Mouse (Mus musculus): ENCODE results near the gene Hnrnpll. TPM values are rescaled to one million over a fixed set of nuclear protein-coding genes. Genes with fewer than 3 reads are reported as not detected.

Hnrnpll gene
- polyA plus RNA-seq, 1 experiment from 2014 or later, result 65.9 TPM

DNA sequence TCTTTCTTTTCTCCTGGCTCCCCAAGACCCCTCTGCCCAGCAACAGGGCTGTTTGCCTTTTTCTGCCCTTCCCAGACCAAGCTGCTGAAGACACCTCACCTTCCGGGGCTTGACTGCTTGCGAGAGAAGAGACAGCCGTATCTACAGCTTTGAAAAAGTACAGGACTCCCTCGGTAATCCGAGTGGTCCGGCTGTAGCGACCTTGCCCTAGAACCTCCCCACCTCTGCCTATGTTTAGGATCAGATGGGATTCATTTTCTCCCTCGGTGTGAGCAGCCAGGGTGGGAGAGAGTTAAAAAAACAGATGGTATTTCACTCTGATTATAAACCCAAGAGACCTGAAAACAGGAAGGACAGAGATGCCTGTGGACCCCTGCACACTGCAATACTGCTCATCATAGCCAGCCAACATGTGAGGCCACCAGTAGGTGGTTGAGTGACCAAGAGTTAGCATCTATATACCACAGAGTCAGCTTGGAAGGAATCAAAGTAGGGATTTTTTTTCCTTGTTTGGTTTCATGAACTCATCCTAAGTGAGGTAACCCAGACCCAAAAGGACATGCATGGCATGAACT is 79.1 kb downstream of the Hnrnpll start:
- ATAC-seq (no peak), DNase-seq (ENCODE audit: low read depth, low spot score) (no peak)
- in situ Hi-C loops (cut with MboI; ENCODE audit: low pct_unique_long_range_greater_than_20kb), result no loop called here
- POLR2A ChIA-PET, result no interaction called here
- TF ChIP-seq CTCF (IDR thresholded peaks at IDR 0.05), result no peak
- CTCF ChIA-PET, result interaction anchor here (0.7 kb wide), 1 partner anchor 234 kb away, joined by 3 read pairs; no protein-coding TSS in a partner anchor
- H3K27me3 ChIP-seq, result peaks cover 21% of the 10 kb centered on the region

DNA sequence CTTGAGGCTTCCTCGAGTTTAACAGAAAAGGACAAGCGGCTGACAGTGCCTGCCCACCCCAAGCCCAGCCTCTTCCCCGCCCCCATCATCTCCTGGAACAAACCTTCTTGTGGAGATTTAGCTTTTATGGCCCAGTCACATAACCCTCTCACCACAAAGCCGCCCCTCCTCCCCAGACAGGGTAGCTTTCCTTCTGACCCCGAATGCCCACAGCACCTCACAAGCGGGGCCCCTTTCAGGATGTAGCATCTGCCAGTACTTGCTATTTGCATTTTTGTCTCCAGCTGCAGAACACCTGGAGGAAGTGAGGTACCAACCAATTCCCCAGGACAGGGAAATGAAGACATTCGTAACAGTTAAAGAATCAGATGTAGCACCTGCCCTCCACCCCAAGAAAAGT is 79.6 kb downstream of the Hnrnpll start:
- no peak for DNase-seq (ENCODE audit: low read depth, low spot score)
- CTCF ChIA-PET, result interaction anchor here (0.7 kb wide), 1 partner anchor 235 kb away, joined by 3 read pairs; no protein-coding TSS in a partner anchor
- POLR2A ChIA-PET, result no interaction called here
- H3K27me3 ChIP-seq, result peaks cover 26% of the 10 kb centered on the region
- TF ChIP-seq CTCF (IDR thresholded peaks at IDR 0.05), result no peak
- in situ Hi-C loops (cut with MboI; ENCODE audit: low pct_unique_long_range_greater_than_20kb), result no loop called here
- ATAC-seq, result no peak

DNA sequence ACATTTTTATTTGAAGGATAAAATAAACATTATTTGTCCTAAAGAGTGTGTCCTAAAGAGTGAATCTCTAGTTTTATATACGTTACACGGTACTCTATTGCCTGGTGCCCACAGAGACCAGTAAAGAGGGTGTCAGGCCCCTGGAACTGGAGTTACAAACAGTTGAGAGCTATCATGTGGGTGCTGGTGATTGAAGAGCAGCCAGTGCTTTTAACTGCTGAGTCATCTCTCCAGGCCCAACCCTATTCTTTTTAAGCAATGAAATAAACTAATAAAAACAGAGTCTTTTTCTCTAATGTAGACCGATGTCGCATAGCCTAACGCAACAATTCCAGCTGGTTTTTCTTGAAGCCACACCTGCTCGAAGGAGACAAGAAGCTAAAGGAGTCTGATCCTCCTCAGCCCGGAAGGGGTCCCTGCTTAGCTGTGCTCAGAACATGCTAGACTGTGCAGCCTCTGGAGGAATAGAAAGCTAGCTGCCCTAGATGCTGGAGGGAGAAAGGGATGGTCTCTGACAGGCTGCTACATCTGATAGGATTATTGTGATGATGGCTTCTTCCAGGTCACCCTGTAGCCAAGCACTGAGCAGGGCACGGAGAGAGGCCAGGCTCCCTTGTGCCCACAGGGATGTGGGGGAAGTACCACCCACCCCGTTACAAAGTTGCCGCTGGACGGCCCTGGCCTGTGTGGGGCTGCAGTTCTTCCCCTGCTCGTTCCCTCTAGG is 80.2 kb downstream of the Hnrnpll start:
- CTCF ChIA-PET, result no interaction called here
- POLR2A ChIA-PET, result no interaction called here
- DNase-seq (ENCODE audit: low read depth, low spot score) (no peak), ATAC-seq (no peak)
- in situ Hi-C loops (cut with MboI; ENCODE audit: low pct_unique_long_range_greater_than_20kb), result no loop called here
- peaks cover 29% of the 10 kb centered on the region for H3K27me3 ChIP-seq
- TF ChIP-seq CTCF (IDR thresholded peaks at IDR 0.05), result no peak

DNA sequence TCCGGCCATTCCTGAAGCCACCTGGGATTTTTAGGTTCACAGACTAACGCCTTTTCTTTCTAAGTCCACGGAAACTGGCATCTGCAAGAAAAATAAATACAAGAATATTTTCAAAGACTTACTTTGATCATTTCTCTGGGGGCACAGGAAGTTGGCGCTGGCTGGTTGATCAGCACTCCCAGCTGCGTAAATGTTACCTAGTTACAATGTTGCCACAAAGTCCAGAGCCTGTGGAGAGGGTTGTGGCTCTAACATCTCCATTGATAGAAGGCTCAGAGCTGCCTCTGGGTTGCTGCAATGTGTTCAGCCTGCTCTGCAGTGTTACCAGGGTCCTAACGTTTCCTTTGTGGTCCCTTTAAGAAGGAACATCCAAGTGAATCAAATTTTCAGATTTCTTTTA is 80.8 kb downstream of the Hnrnpll start:
- TF ChIP-seq CTCF (IDR thresholded peaks at IDR 0.05), result no peak
- CTCF ChIA-PET, result no interaction called here
- DNase-seq (ENCODE audit: low read depth, low spot score) (no peak), ATAC-seq (no peak)
- POLR2A ChIA-PET, result no interaction called here
- in situ Hi-C loops (cut with MboI; ENCODE audit: low pct_unique_long_range_greater_than_20kb), result no loop called here
- H3K27me3 ChIP-seq, result peaks cover 35% of the 10 kb centered on the region

DNA sequence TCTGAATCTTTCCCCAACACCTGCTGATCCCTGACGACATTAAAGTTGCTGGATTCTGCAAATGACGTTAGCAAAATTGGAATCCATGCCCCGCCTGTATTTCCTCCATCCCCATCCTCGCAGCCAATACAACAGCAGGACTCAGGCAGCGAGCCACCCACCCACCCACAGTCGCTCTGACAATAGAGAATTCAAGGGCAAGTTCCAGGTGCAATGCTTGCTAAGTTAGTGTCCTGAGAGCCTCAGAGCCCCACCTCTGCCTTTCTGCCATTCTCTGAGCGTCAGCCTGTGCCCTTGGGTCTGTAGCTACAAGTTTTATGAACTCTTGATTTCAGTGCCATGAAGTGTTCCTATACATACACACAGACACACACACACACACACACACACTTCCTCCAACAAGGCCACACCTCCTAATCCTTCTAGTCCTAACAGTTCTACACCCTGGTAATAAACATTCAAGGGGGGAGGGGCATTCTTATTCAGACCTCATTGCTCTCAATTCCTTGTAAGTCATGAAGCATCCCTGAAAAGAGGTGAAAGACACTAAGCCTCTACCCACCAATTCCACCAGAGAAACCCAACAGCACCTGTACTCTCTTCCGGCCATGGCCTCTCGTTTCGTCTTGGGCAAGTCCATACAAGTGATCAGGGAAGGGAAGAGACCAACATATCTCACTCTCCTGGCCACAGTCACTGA is 81.6 kb downstream of the Hnrnpll start:
- CTCF ChIA-PET, result no interaction called here
- TF ChIP-seq CTCF (IDR thresholded peaks at IDR 0.05), result no peak
- POLR2A ChIA-PET, result no interaction called here
- ATAC-seq (no peak), DNase-seq (ENCODE audit: low read depth, low spot score) (no peak)
- H3K27me3 ChIP-seq, result peaks cover 31% of the 10 kb centered on the region
- in situ Hi-C loops (cut with MboI; ENCODE audit: low pct_unique_long_range_greater_than_20kb), result no loop called here

Other genes with a start within 250 kb of the Hnrnpll start
- 38.4 TPM for gene Atl2, start 166.2 kb downstream of the Hnrnpll start, polyA plus RNA-seq (2021)
- gene Galm, start 65.1 kb upstream of the Hnrnpll start, polyA plus RNA-seq (2021), result 45.3 TPM
- gene Srsf7, start 145.0 kb upstream of the Hnrnpll start, polyA plus RNA-seq (2021), result 192 TPM
- gene Ttc39d, start 145.1 kb upstream of the Hnrnpll start, polyA plus RNA-seq (2021), result 0.14 TPM
- gene Gemin6, start 162.1 kb upstream of the Hnrnpll start, polyA plus RNA-seq (2021), result 16.4 TPM
- gene Morn2, start 227.9 kb upstream of the Hnrnpll start, polyA plus RNA-seq (2021), result 47.2 TPM
- 21.1 TPM for gene Dhx57, start 228.1 kb upstream of the Hnrnpll start, polyA plus RNA-seq (2021)
- gene Arhgef33, start 245.1 kb upstream of the Hnrnpll start, polyA plus RNA-seq (2021), result 0.80 TPM

Data from Patski (cell line).